Mouse (Mus musculus): ENCODE measurements around the gene Cfap69. TPM values are rescaled to one million over a fixed set of nuclear protein-coding genes. Genes with fewer than 3 reads are reported as not detected.

The Cfap69 gene
- polyA plus RNA-seq, 1 experiment from 2014 or later = 8.6 TPM

- no peak overlapping the region for H3K27ac ChIP-seq (replicated peaks)
- no peaks in the 10 kb centered on the region for H3K36me3 ChIP-seq
- 78% methylated on average over 6 of the region's 6 CpGs for WGBS
- no peaks in the 10 kb centered on the region for H3K9me3 ChIP-seq (replicated peaks)
- no peak for ATAC-seq (ENCODE audit: low FRiP score)
- H3K4me3 ChIP-seq (replicated peaks) = no peak overlapping the region
- no peak overlapping the region for H3K4me2 ChIP-seq
- no peaks in the 10 kb centered on the region for H3K4me1 ChIP-seq
- H3K9ac ChIP-seq (replicated peaks) = no peak overlapping the region
- no peaks in the 10 kb centered on the region for H3K27me3 ChIP-seq (replicated peaks)
Observed at GRCm38 (mm10) chr5:5648817-5649569, 15.0 kb downstream of the Cfap69 start.

GRCm38 (mm10) chr5:5646173-5646572, 17.9 kb downstream of the Cfap69 start:
- peak; percentile 59; the same call in 1 of the 2 replicates for ATAC-seq (ENCODE audit: low FRiP score)
- H3K4me3 ChIP-seq (replicated peaks) = no peak overlapping the region
- WGBS = 10% methylated on average over 1 of the region's 1 CpGs
- H3K4me1 ChIP-seq = no peaks in the 10 kb centered on the region
- no peaks in the 10 kb centered on the region for H3K36me3 ChIP-seq
- H3K9me3 ChIP-seq (replicated peaks) = no peaks in the 10 kb centered on the region
- no peak overlapping the region for H3K9ac ChIP-seq (replicated peaks)
- no peak overlapping the region for H3K27ac ChIP-seq (replicated peaks)
- H3K27me3 ChIP-seq (replicated peaks) = no peaks in the 10 kb centered on the region
- no peak overlapping the region for H3K4me2 ChIP-seq

GRCm38 (mm10) chr5:5638496-5638895, 25.5 kb downstream of the Cfap69 start:
- H3K36me3 ChIP-seq = no peaks in the 10 kb centered on the region
- no peaks in the 10 kb centered on the region for H3K4me1 ChIP-seq
- WGBS = 64% methylated on average over 2 of the region's 2 CpGs
- H3K9ac ChIP-seq (replicated peaks) = no peak overlapping the region
- no peak overlapping the region for H3K4me3 ChIP-seq (replicated peaks)
- ATAC-seq (ENCODE audit: low FRiP score) = no peak
- H3K9me3 ChIP-seq (replicated peaks) = no peaks in the 10 kb centered on the region
- H3K27ac ChIP-seq (replicated peaks) = no peak overlapping the region
- no peaks in the 10 kb centered on the region for H3K27me3 ChIP-seq (replicated peaks)
- H3K4me2 ChIP-seq = no peak overlapping the region

- H3K36me3 ChIP-seq = no peaks in the 10 kb centered on the region
- H3K27me3 ChIP-seq (replicated peaks) = no peaks in the 10 kb centered on the region
- H3K9ac ChIP-seq (replicated peaks) = no peak overlapping the region
- no peak overlapping the region for H3K4me3 ChIP-seq (replicated peaks)
- no peaks in the 10 kb centered on the region for H3K4me1 ChIP-seq
- WGBS = 89% methylated on average over 3 of the region's 3 CpGs
- H3K27ac ChIP-seq (replicated peaks) = no peak overlapping the region
- H3K9me3 ChIP-seq (replicated peaks) = no peaks in the 10 kb centered on the region
- ATAC-seq (ENCODE audit: low FRiP score) = no peak
- H3K4me2 ChIP-seq = no peak overlapping the region
Observed at GRCm38 (mm10) chr5:5625491-5625890, 38.5 kb downstream of the Cfap69 start.

GRCm38 (mm10) chr5:5618329-5618728, 45.7 kb downstream of the Cfap69 start:
- ATAC-seq (ENCODE audit: low FRiP score) = no peak
- Histone ChIP-seq H3K4me1 (no peaks in the 10 kb centered on the region), H3K4me2 (no peak overlapping the region), H3K9ac (replicated peaks) (no peak overlapping the region), H3K9me3 (replicated peaks) (no peaks in the 10 kb centered on the region), H3K36me3 (no peaks in the 10 kb centered on the region), H3K27ac (replicated peaks) (no peak overlapping the region), H3K27me3 (replicated peaks) (no peaks in the 10 kb centered on the region), H3K4me3 (replicated peaks) (no peak overlapping the region)
- 70% methylated on average over 4 of the region's 4 CpGs for WGBS

GRCm38 (mm10) chr5:5610540-5610939, 53.5 kb downstream of the Cfap69 start:
- no peak for ATAC-seq (ENCODE audit: low FRiP score)
- WGBS = 55% methylated on average over 3 of the region's 3 CpGs
- no peak overlapping the region for H3K4me3 ChIP-seq (replicated peaks)
- no peaks in the 10 kb centered on the region for H3K9me3 ChIP-seq (replicated peaks)
- H3K4me2 ChIP-seq = no peak overlapping the region
- H3K9ac ChIP-seq (replicated peaks) = no peak overlapping the region
- H3K27ac ChIP-seq (replicated peaks) = no peak overlapping the region
- H3K36me3 ChIP-seq = no peaks in the 10 kb centered on the region
- no peaks in the 10 kb centered on the region for H3K27me3 ChIP-seq (replicated peaks)
- H3K4me1 ChIP-seq = no peaks in the 10 kb centered on the region

GRCm38 (mm10) chr5:5587686-5588085, 76.4 kb downstream of the Cfap69 start:
- Histone ChIP-seq H3K4me3 (replicated peaks) (no peak overlapping the region), H3K4me1 (no peaks in the 10 kb centered on the region), H3K36me3 (no peaks in the 10 kb centered on the region), H3K4me2 (no peak overlapping the region), H3K27ac (replicated peaks) (no peak overlapping the region), H3K9me3 (replicated peaks) (no peaks in the 10 kb centered on the region), H3K9ac (replicated peaks) (no peak overlapping the region), H3K27me3 (replicated peaks) (no peaks in the 10 kb centered on the region)
- ATAC-seq (ENCODE audit: low FRiP score) = no peak
- WGBS = 84% methylated on average over 3 of the region's 3 CpGs

- ATAC-seq (ENCODE audit: low FRiP score) = peak; percentile 89
- 0 out of 2 replicates have a peak, but pooled peaks cover 3% of the 10 kb centered on the region for H3K4me1 ChIP-seq
- H3K9me3 ChIP-seq (replicated peaks) = no peaks in the 10 kb centered on the region
- H3K9ac ChIP-seq (replicated peaks) = peak within 1 kb of the TSS; percentile 55
- H3K27me3 ChIP-seq (replicated peaks) = no peaks in the 10 kb centered on the region
- no peak within 1 kb of the TSS for H3K27ac ChIP-seq (replicated peaks)
- H3K4me3 ChIP-seq (replicated peaks) = peak within 1 kb of the TSS; percentile 49
- whole genome bisulfite sequencing = under 1% methylated on average over 24 of the region's 24 CpGs
- no peaks in the 10 kb centered on the region for H3K36me3 ChIP-seq
- peak within 1 kb of the TSS; percentile 91 for H3K4me2 ChIP-seq
Observed at GRCm38 (mm10) chr5:5573749-5574317, 90.2 kb downstream of the Cfap69 start, which contains the start of gene Gm8773. Gene Gm8773 (plus strand): TSS chr5:5573799.

- no peak for ATAC-seq (ENCODE audit: low FRiP score)
- no peak overlapping the region for H3K4me3 ChIP-seq (replicated peaks)
- WGBS = 84% methylated on average over 3 of the region's 3 CpGs
Observed at GRCm38 (mm10) chr5:5562435-5562834, 101.6 kb downstream of the Cfap69 start.

GRCm38 (mm10) chr5:5561041-5561706, 102.9 kb downstream of the Cfap69 start:
- Histone ChIP-seq H3K27me3 (replicated peaks) (no peaks in the 10 kb centered on the region), H3K4me2 (no peak overlapping the region), H3K4me1 (peaks cover 18% of the 10 kb centered on the region), H3K4me3 (replicated peaks) (no peak overlapping the region), H3K9me3 (replicated peaks) (no peaks in the 10 kb centered on the region), H3K36me3 (no peaks in the 10 kb centered on the region), H3K9ac (replicated peaks) (no peak overlapping the region), H3K27ac (replicated peaks) (no peak overlapping the region)
- 71% methylated on average over 4 of the region's 4 CpGs for WGBS
- ATAC-seq (ENCODE audit: low FRiP score) = no peak

More at GRCm38 (mm10) chr5:5562435-5562834, 101.6 kb downstream of the Cfap69 start:
- Histone ChIP-seq H3K4me2 (no peak overlapping the region), H3K9ac (replicated peaks) (no peak overlapping the region), H3K27ac (replicated peaks) (no peak overlapping the region), H3K4me1 (peaks cover 18% of the 10 kb centered on the region), H3K27me3 (replicated peaks) (no peaks in the 10 kb centered on the region), H3K9me3 (replicated peaks) (no peaks in the 10 kb centered on the region), H3K36me3 (no peaks in the 10 kb centered on the region)

- peak overlapping the region; percentile 78 for H3K4me3 ChIP-seq (replicated peaks)
- H3K27ac ChIP-seq (replicated peaks) = peak overlapping the region; percentile 80
- ATAC-seq (ENCODE audit: low FRiP score) = peak; percentile 24; the same call in 1 of the 2 replicates
- H3K36me3 ChIP-seq = peaks cover under 1% of the 10 kb centered on the region
- WGBS = 42% methylated on average over 8 of the region's 8 CpGs
- H3K9me3 ChIP-seq (replicated peaks) = no peaks in the 10 kb centered on the region
- peaks cover 18% of the 10 kb centered on the region for H3K4me1 ChIP-seq
- no peaks in the 10 kb centered on the region for H3K27me3 ChIP-seq (replicated peaks)
- H3K4me2 ChIP-seq = peak overlapping the region; percentile 66
- H3K9ac ChIP-seq (replicated peaks) = peak overlapping the region; percentile 73
Observed at GRCm38 (mm10) chr5:5559798-5560197, 104.2 kb downstream of the Cfap69 start.
